Mouse (Mus musculus) layer of hippocampus, postnatal 14 days (tissue): Measurements from ENCODE around the gene Hsd3b5. TPM values are rescaled to one million over a fixed set of nuclear protein-coding genes. Genes with fewer than 3 reads are reported as not detected.
"Not testable (repeated sequence)": the region's sequence is repeated elsewhere in the genome, so short reads cannot be mapped to it uniquely, and the experiment has no call there.

Experiments used
- DNase-seq, 2 experiments: peaks; one replicate each; pipeline ENCODE4 v3.0.0; 2021 to 2022; ENCODE audit warnings: low spot score in 2 of 2, mixed read lengths in 1 of 2
- long read RNA-seq, 2 experiments: library from polyadenylated mRNA; stranded (forward); transcript quantifications; one replicate each; pipeline ENCODE4 v2.0.0; 2021
- total RNA-seq, 2 experiments: library from RNA; stranded (reverse); gene quantifications; 2 replicates each; pipeline ENCODE4 v1.2.3; 2021

Hsd3b5 gene
- total RNA-seq, result not detected
- long read RNA-seq, experiment 1, result 0 reads
- long read RNA-seq, experiment 2, result 0 reads

DNA sequence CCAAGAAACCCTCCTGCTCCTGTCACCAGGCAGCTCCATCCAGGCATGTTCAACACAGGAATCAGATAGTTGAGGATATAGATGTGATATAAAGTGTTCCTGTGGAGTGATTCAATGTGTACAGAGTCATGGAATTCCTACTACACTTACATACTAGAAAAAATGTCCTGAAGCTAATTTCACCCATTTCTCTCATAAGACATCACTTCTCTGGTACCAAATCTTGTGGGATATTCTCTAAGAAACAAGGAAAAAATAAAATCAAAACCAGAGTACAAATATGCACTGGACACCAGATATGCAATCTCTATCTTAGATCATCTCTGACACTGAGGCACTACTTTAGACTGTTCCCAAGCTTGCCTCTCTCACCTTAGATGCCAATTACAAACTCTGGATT is at the start of gene Hsd3b5:
Gene Hsd3b5 (minus strand): TSS at position 101 of the 400 bp plus-strand sequence.
- no peak for DNase-seq

DNA sequence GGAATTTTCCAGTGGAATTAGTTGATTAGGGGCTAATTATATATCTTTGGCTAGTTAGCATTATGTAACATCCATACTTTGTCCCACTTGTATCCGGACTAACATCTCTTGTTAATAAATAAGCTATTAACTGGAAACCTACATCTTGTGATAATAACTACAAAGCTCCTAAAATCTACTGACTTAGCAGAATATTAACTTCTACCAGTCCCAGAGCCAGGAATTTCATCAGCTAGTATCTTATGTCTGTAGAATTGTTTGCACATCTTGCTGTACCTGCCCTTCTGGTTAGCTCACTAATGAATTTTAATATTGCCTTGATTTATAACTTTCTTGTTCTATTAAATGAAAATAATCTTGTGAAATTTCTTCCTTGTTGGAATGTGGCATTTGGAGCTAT is 5.1 kb upstream of the Hsd3b5 start:
- DNase-seq, result no peak

DNA sequence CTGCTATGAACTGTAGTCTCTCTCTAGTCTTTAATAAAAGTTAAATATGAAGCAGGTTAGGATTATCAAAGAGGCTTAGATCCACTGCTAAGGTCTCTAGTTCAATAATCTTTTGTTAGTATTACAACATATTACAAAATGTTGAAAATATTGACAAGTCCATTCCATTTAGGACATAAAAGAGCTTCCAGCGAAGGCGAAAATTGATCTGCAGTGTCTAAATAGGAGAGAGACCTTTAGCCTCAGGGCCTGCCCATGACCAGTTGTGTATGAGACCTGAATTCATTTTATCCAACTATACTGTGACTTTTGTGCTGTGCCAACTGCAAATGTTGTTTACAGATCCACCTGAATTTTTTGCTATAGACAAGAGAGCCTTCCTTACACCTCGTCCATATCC is 419 bp downstream of the Hsd3b5 start:
- no peak for DNase-seq

DNA sequence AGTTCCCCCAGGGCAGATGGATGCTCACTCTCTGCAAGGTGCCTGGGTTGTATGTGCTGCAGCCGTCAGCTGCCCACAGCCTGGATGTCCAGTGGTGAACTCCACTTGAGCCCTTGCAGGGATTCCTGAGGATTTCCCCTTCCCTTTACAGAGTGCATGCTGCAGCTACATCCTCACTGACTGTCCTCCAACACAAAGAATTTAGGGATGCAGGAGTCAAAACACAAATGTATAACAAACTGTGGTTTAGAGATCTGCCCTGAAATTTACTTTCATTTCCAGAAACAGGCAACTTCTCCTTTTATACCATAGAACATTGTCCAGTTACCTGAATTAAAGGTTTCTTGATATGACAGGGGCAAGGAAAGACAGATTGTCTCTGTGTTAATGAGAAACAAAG is 13.3 kb downstream of the Hsd3b5 start:
- not testable (repeated sequence) for DNase-seq

DNA sequence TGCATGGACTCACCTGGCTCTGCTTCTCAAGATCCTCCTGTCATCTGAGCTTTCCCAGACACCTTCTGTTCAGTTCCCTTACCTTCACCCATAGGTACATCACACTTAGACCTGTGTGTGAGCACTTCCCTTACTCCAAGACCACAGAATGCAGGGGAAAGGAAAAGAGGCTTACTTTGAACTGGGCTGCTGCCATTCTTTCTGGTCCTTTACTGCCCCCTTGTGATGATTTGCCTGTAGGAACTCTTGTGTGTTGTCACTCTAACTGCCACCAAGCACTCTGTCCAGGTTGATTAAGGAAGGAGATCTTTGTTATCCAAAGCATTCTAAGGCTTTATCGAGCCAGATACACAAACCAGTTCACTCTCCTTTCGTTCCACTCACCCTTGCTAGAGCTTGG is 13.8 kb downstream of the Hsd3b5 start:
- not testable (repeated sequence) for DNase-seq

DNA sequence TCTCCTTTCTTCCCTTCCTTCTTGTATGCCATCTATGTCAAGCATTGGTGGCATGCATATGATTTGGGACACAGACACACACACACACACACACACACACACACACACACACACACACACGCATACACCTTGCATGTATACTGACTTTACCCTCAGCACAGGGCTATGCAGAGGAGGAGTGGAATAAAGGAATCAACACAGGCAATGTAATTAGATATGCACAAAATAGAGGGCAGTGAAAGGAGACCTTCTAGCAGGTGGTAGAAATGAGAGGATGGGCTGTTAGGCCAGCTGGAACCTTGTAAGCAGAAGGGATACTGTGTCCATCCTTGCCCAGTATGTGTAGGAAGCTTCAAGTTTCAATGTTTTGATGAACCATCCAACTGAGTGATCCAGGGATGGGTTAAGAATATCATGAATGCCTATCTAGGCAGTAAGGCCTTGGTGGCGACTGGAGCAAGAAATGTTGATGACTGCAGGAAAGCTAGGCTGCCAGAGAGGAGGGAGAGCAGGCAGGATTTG is 15.6 kb downstream of the Hsd3b5 start:
- DNase-seq, result not testable (repeated sequence)

DNA sequence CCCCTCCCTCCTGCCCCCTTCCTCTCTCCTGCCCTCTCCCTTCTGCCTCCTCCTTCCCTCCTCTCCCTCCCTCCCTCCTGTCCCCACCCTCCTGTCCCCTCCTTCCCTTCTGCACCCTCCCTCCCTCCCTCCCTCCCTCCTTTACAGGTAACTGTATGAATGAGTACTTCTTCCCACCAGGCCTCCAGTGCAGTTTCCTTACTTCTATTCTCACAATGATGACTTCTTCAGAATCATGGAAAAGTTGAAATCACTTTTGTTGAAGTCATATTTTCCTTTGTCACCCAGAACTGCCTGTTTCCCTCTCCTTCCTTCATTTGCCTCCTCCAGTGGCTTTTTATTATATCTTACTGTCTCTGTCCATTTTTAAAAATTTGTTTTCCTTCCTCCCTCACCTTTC is 16.1 kb downstream of the Hsd3b5 start:
- DNase-seq, result no peak

DNA sequence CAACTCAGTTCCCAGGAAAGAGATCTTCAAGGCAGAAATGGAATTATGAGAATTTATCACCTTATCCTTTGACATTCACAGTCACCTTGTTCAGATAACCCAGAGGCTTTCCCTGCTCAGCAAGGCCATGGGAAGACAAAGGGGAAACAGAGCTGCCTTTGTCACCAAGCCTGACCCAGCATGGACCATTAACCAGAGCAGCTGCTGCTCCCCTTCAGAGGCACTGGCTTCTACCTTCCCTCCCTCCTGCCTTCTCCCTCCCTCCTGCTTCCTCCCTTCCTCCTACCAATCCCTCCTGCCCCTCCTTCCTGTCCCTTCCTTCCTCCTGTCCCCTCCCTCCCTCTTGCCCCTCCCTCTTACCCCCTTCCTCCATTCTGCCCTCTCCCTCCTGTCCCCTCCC is 16.5 kb downstream of the Hsd3b5 start:
- not testable (repeated sequence) for DNase-seq

DNA sequence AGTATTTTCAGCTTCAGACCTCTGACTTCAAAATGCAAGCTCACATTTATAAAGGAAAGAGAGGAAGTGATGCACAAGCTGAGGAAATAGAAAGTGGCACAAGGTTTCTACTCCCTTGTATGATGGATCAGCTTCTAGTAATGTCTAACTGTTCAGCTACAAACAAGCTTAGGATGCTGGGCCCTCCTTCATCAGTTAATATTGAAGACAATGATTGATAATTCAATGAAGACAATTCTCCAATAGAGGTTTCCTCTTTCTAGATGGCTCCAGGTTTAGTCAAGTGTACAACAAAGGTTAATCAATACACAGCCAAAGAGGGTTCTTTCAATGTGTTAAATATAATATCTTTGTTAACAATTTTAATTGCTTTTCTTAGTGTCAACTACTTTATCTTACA is 41.3 kb downstream of the Hsd3b5 start, which contains the start of gene Gm10681:
Gene Gm10681 (minus strand): TSS at position 101 of the 400 bp plus-strand sequence.
- DNase-seq, result no peak

DNA sequence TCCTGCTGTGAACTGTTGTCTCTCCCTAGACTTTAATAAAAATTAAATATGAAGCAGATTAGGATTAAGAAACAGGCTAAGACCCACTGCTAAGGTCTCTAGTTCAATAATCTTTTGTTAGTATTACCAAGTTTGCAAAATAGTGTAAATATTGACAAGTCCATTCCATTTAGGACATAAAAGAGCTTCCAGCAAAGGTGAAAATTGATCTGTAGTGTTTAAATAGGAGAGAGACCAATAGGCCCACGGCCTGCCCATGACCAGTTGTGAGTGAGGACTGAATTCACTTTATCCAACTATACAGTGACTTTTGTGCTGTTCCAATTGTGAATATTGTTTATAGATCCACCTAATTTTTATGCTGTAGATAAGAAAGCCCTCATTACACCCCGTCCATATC is 42.3 kb downstream of the Hsd3b5 start:
- no peak for DNase-seq

DNA sequence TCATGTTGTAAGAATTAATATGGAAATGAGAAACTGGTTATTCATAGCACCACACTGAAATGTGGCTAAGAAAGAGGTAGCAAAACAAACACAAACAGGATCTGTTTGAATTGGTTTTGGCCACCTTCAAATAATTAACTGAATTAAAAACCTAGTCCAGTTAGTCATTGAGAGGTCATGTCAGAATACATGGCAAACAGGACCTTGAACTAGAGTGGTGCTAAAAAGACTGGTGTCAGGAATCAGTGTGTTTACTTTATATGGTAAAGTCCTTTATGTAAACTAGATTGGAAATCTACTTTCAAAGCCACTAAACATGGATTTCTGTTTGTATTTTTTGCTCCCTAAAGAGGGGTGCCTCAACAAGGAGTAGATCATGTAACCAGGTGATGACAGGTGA is 47.4 kb downstream of the Hsd3b5 start:
- DNase-seq, result not testable (repeated sequence)

DNA sequence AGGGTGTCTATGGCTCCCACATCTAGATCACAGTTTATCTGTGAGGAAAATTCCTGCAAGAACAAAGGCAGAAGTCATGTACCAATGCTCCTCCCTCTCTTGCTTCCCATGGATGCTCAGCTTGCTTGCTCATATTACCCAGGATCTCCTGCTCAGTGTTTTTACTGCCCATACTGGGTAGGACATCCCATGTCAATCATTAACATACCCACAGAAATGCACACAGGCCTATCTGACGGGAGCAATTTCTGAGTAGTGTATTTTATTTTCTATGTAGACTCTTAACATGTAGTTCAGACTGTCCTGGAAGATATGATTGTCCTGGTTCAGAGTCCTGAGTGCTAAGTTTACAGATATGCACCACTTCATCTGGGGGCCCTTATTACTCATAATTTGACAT is 47.9 kb downstream of the Hsd3b5 start:
- not testable (repeated sequence) for DNase-seq

DNA sequence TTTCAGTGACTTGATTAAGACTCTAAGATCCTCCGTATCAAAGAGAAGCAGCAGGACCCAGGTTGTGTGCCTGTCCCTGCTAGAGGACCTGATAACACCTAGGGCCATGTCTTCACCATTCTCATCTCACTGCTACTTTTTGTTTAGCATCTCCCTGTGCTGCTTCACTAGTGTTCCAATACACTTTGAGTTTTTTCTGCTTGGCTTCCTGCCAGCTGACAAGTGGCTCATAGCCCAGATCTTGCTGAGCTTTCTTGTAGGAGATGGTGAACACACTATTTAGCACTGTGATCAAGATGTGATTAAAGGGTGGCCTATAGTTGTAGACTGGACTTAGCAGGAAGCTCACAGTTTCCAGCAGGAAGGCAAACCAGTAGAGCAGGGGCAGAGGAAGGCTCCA is 49.0 kb downstream of the Hsd3b5 start:
- peak; percentile 62 to 76 for DNase-seq

Other genes with a start within 250 kb of the Hsd3b5 start
- gene Zfp697, start 247.8 kb downstream of the Hsd3b5 start, total RNA-seq, result 10 to 100 TPM; 25.7 to 26.9 TPM
- gene Gm4450, start 173.1 kb downstream of the Hsd3b5 start, total RNA-seq, result not detected
- gene Hsd3b4, start 119.7 kb downstream of the Hsd3b5 start, total RNA-seq, result not detected
- gene Gm10681, start 41.4 kb downstream of the Hsd3b5 start, total RNA-seq, result not detected
- gene Hsd3b2, start 94.3 kb upstream of the Hsd3b5 start, total RNA-seq, result under 1 TPM in 1 of 2 experiments, not detected in 1; 0.09 TPM
- gene Hsd3b3, start 132.9 kb upstream of the Hsd3b5 start, total RNA-seq, result not detected
- not detected for gene Hsd3b6, start 184.2 kb upstream of the Hsd3b5 start, total RNA-seq
- gene Hsd3b1, start 229.5 kb upstream of the Hsd3b5 start, total RNA-seq, result not detected